Mouse (Mus musculus) liver, embryonic 11.5 days (tissue): ENCODE results near the gene Rubcnl. TPM values are rescaled to one million over a fixed set of nuclear protein-coding genes. Genes with fewer than 3 reads are reported as not detected.

ENCODE experiments used
- ATAC-seq: fragments of 200-750 bp; cut with Nextera tagmentation; replicated peaks from 2 replicates; pipeline ENCODE4 v1.8.0; 2017; ENCODE audit warnings: moderate number of reproducible peaks, mild to moderate bottlenecking, moderate TSS enrichment, moderate library complexity; ENCODE audit not compliant: low FRiP score
- DNase-seq: peaks from one replicate; pipeline ENCODE4 v3.0.0-alpha.2; 2017; ENCODE audit warnings: low spot score
- H3K27ac ChIP-seq: fragments of 300-500 bp; sonication (generic); 2 replicates; pipeline ENCODE4 v1.5.1; 2014; ENCODE audit warnings: mild to moderate bottlenecking, low read depth, low read length, control low read depth
- H3K27me3 ChIP-seq: fragments of 300-500 bp; sonication (generic); replicated peaks from 2 replicates; pipeline ENCODE4 v1.6.1; 2014; ENCODE audit warnings: low read length, mixed read lengths; ENCODE audit not compliant: control insufficient read depth, insufficient read depth
- H3K36me3 ChIP-seq: fragments of 300-500 bp; sonication (generic); 2 replicates; pipeline ENCODE4 v1.6.1; 2014; ENCODE audit warnings: mild to moderate bottlenecking, low read length, moderate library complexity, mixed read lengths; ENCODE audit not compliant: control insufficient read depth, insufficient read depth
- H3K4me1 ChIP-seq: fragments of 300-500 bp; sonication (generic); replicated peaks from 2 replicates; pipeline ENCODE4 v1.6.1; 2014; ENCODE audit warnings: low read length, mixed read lengths; ENCODE audit not compliant: control insufficient read depth, insufficient read depth
- H3K4me2 ChIP-seq: fragments of 300-500 bp; sonication (generic); 2 replicates; pipeline ENCODE4 v1.6.1; 2014; ENCODE audit warnings: mild to moderate bottlenecking, control low read depth, moderate library complexity
- H3K4me3 ChIP-seq: fragments of 300-500 bp; sonication (generic); 2 replicates; pipeline ENCODE4 v1.5.1; 2014; ENCODE audit warnings: low read depth, low read length, control low read depth
- H3K9ac ChIP-seq: fragments of 300-500 bp; sonication (generic); 2 replicates; pipeline ENCODE4 v1.6.1; 2014; ENCODE audit warnings: low read depth, low read length, control low read depth
- H3K9me3 ChIP-seq: fragments of 300-500 bp; sonication (generic); 2 replicates; pipeline ENCODE4 v1.6.1; 2016; ENCODE audit warnings: low read length, inconsistent platforms, mixed read lengths; ENCODE audit not compliant: control insufficient read depth
- WGBS: fragments of 180-500 bp; shearing (Covaris S2); extraction: QIAGEN DNeasy Blood & Tissue Kit; methylation state at CpG from one replicate; pipeline ENCODE4 v1.1.7; 2014; 5-methylcytosine and 5-hydroxymethylcytosine counted together
- polyA plus RNA-seq: library from polyadenylated mRNA; unstranded; fragments of >200 nt; fragmentation: Nextera tagmentation; extraction: Ambion mirVana; gene quantifications from 2 replicates; pipeline ENCODE4 v1.2.1, GENCODE M21; 2014

The Rubcnl gene
- polyA plus RNA-seq, 1 experiment from 2014 or later, result not detected

GRCm38 (mm10) chr14:75005478-75006199 lies 10.2 kb upstream of the Rubcnl start:
- Histone ChIP-seq H3K9ac (no peak overlapping the region), H3K4me3 (no peak overlapping the region), H3K27ac (no peak overlapping the region), H3K36me3 (no peaks in the 10 kb centered on the region), H3K4me1 (peaks cover 5% of the 10 kb centered on the region; the same call in 1 of the 2 replicates), H3K27me3 (no peaks in the 10 kb centered on the region), H3K9me3 (no peaks in the 10 kb centered on the region), H3K4me2 (no peak overlapping the region)
- ATAC-seq (no peak), DNase-seq (no peak)
- WGBS, result 74% methylated on average over 2 of the region's 2 CpGs

GRCm38 (mm10) chr14:75010346-75010745 lies 5.5 kb upstream of the Rubcnl start:
- Histone ChIP-seq H3K4me3 (no peak overlapping the region), H3K9ac (no peak overlapping the region), H3K36me3 (no peaks in the 10 kb centered on the region), H3K4me1 (peaks cover 13% of the 10 kb centered on the region; the same call in 1 of the 2 replicates), H3K4me2 (no peak overlapping the region), H3K27ac (no peak overlapping the region), H3K27me3 (no peaks in the 10 kb centered on the region), H3K9me3 (no peaks in the 10 kb centered on the region)
- DNase-seq, result no peak
- ATAC-seq, result no peak
- 47% methylated on average over 4 of the region's 4 CpGs for WGBS

DNA sequence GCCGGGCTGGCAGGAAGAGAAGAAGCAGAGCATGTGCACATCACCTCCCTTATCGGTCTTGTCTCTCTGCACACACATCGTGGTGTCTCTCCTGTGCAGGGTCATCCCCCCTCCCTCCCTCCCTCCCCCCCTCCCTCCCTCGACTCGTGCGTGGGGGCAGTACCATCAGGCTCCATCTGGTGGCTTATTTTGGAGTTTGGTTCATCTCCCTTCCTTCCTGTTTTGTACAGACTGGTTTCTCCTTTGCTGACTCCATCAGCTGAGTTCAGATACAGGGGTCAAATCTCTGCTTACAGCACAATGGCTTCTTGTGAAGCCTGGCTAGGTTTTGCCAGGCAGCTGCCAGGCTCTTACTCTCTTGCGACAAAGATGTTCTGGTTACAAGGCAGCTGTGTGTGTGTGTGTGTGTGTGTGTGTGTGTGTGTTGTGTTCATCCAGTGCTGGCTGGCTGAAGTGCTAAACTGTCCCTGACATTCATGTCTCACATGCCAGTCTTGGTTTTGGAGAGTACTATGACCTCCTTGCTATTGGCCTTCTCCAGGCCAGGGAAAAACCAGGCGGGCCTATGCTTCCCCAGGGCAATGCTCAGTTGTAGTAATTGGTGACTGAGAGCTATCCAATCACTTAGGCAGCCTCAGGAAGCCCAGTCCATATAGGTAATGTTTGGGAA lies 4.7 kb upstream of the Rubcnl start:
- WGBS, result 20% methylated on average over 8 of the region's 8 CpGs
- ATAC-seq, result peak; percentile 75
- H3K27me3 ChIP-seq, result no peaks in the 10 kb centered on the region
- no peaks in the 10 kb centered on the region for H3K36me3 ChIP-seq
- H3K4me2 ChIP-seq, result no peak overlapping the region
- H3K9me3 ChIP-seq, result no peaks in the 10 kb centered on the region
- no peak for DNase-seq
- H3K4me1 ChIP-seq, result peaks cover 10% of the 10 kb centered on the region; the same call in 1 of the 2 replicates
- H3K4me3 ChIP-seq, result no peak overlapping the region
- H3K27ac ChIP-seq, result no peak overlapping the region
- H3K9ac ChIP-seq, result no peak overlapping the region

GRCm38 (mm10) chr14:75016715-75017020 lies 841 bp downstream of the Rubcnl start:
- H3K9ac ChIP-seq, result no peak overlapping the region
- no peak overlapping the region for H3K27ac ChIP-seq
- 66% methylated on average over 9 of the region's 9 CpGs for WGBS

GRCm38 (mm10) chr14:75017277-75017676 lies 1.4 kb downstream of the Rubcnl start:
- H3K27me3 ChIP-seq, result no peaks in the 10 kb centered on the region
- WGBS, result 69% methylated on average over 7 of the region's 7 CpGs
- H3K4me3 ChIP-seq, result no peak overlapping the region
- ATAC-seq (no peak), DNase-seq (no peak)
- H3K9me3 ChIP-seq, result no peaks in the 10 kb centered on the region
- H3K4me2 ChIP-seq, result no peak overlapping the region
- no peak overlapping the region for H3K27ac ChIP-seq
- H3K9ac ChIP-seq, result no peak overlapping the region
- no peaks in the 10 kb centered on the region for H3K36me3 ChIP-seq
- no peaks in the 10 kb centered on the region for H3K4me1 ChIP-seq

More at GRCm38 (mm10) chr14:75016715-75017020, 841 bp downstream of the Rubcnl start:
- no peaks in the 10 kb centered on the region for H3K27me3 ChIP-seq
- DNase-seq, result no peak
- no peaks in the 10 kb centered on the region for H3K9me3 ChIP-seq
- ATAC-seq, result 0 out of 2 replicates have a peak, but pooled peaks have one; percentile 12
- H3K4me3 ChIP-seq, result peak overlapping the region; percentile 63; the same call in 1 of the 2 replicates
- no peaks in the 10 kb centered on the region for H3K36me3 ChIP-seq
- peak overlapping the region; percentile 81 for H3K4me2 ChIP-seq
- H3K4me1 ChIP-seq, result no peaks in the 10 kb centered on the region

DNA sequence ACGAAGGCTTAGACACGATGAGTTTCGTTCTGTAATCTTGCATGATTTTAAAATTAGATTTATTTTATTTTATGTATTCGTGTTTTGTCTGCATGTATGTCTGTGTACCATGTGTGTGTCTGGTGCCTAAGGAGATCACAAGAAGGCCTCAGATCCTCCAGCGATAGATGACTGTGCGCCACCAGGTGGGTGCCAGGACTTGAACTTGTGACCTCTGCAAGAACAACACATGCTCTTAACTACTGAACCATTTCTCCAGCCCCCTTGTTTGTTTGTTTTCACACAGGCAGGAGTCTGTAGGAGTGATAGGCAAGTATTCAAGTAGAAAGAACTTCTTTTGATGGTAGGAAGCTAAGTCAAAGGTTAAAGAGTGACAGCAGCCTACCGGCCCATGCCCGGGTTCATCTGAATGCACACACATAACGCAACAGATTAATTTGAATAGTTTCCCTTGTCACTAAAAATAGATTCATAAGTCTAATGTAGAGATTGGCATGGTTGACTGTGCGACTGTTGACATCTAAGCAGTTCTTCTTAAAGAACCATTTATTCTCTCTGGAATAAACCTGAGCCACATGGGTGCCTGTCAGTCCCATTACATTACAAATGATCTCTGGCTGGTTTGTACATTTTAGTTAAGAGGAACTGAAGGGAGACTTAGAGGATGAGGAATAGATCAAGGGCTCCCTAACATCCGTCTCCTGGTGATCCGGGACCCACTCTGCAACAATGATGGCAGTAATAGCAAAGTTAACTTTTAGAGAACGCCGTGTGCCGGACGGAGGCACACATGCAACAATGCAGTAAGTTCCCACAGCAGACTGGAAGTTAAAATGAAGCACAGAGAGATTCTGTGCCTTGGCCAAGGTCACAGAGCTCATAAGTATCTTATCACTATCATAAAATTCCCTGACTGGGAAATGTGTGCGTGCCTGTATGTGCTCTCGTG lies 2.3 kb downstream of the Rubcnl start:
- H3K36me3 ChIP-seq, result no peaks in the 10 kb centered on the region
- no peak overlapping the region for H3K4me2 ChIP-seq
- H3K27me3 ChIP-seq, result no peaks in the 10 kb centered on the region
- no peak overlapping the region for H3K27ac ChIP-seq
- no peak overlapping the region for H3K9ac ChIP-seq
- H3K4me3 ChIP-seq, result no peak overlapping the region
- no peak for DNase-seq
- no peaks in the 10 kb centered on the region for H3K9me3 ChIP-seq
- WGBS, result 87% methylated on average over 18 of the region's 18 CpGs
- no peak for ATAC-seq
- H3K4me1 ChIP-seq, result no peaks in the 10 kb centered on the region

- no peak for DNase-seq
- H3K4me1 ChIP-seq, result no peaks in the 10 kb centered on the region
Observed at GRCm38 (mm10) chr14:75018829-75019228, 3.0 kb downstream of the Rubcnl start.

DNA sequence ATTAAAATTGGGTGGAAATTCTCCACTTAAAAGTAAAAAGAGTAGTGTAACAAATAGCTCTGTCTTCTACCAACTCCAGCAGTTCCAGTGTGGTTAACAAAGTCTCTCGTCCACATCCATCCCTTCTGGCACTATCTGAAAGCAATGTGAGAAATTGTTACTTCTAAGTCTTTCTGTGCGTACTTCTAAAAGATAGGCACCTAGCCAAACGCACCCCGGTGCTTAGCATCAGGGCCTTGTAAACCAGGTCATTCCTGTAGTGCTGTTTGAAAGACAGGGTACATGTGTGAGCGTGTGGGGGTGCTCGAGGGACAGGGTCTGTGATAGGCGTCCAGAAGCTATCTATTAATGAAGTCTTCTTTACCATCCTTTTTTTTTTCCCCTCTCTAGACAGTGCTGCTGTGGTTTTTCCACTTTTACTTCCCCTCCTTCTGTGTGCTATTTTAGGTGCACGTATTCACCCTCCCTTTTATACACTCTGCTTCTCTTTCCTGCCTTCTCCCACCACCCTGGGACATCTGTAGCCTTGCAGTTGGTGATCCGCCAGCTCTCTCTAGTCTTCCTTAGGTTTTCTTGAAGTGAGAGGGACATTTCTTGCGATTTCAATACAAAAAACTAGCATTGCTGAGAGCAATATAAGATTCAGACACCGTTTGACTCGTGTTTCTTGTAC lies 4.9 kb downstream of the Rubcnl start:
- no peak for DNase-seq
- no peaks in the 10 kb centered on the region for H3K4me1 ChIP-seq
- WGBS, result 54% methylated on average over 12 of the region's 12 CpGs
- no peak overlapping the region for H3K27ac ChIP-seq
- no peaks in the 10 kb centered on the region for H3K9me3 ChIP-seq
- no peaks in the 10 kb centered on the region for H3K36me3 ChIP-seq
- ATAC-seq, result no peak
- no peaks in the 10 kb centered on the region for H3K27me3 ChIP-seq
- no peak overlapping the region for H3K4me3 ChIP-seq
- no peak overlapping the region for H3K9ac ChIP-seq
- H3K4me2 ChIP-seq, result no peak overlapping the region

More at GRCm38 (mm10) chr14:75018829-75019228, 3.0 kb downstream of the Rubcnl start:
- no peak overlapping the region for H3K4me2 ChIP-seq
- H3K27ac ChIP-seq, result no peak overlapping the region
- no peaks in the 10 kb centered on the region for H3K9me3 ChIP-seq
- H3K4me3 ChIP-seq, result no peak overlapping the region
- H3K27me3 ChIP-seq, result no peaks in the 10 kb centered on the region
- no peaks in the 10 kb centered on the region for H3K36me3 ChIP-seq
- WGBS, result 57% methylated on average over 4 of the region's 4 CpGs
- no peak overlapping the region for H3K9ac ChIP-seq
- no peak for ATAC-seq
